Mouse (Mus musculus): ENCODE data around the gene Ackr3.

Ackr3 gene

GRCm38 (mm10) chr1:90205223-90205622, 1.4 kb downstream of the Ackr3 start:
- peak; percentile 29 for DNase-seq (ENCODE audit: low spot score)

- DNase-seq (ENCODE audit: low spot score): no peak
These were observed 2.9 kb downstream of the Ackr3 start for GRCm38 (mm10) chr1:90206684-90207083.

- DNase-seq (ENCODE audit: low spot score): no peak
These were observed 3.5 kb downstream of the Ackr3 start for GRCm38 (mm10) chr1:90207279-90207678.

- no peak for DNase-seq (ENCODE audit: low spot score)
These were observed 4.1 kb downstream of the Ackr3 start for GRCm38 (mm10) chr1:90207739-90208502.

- no peak for DNase-seq (ENCODE audit: low spot score)
These were observed 4.7 kb downstream of the Ackr3 start for GRCm38 (mm10) chr1:90208503-90208860.

- DNase-seq (ENCODE audit: low spot score): no peak
These were observed 5.3 kb downstream of the Ackr3 start for GRCm38 (mm10) chr1:90209069-90209468.

- no peak for DNase-seq (ENCODE audit: low spot score)
These were observed 6.0 kb downstream of the Ackr3 start for GRCm38 (mm10) chr1:90209741-90210140.

- DNase-seq (ENCODE audit: low spot score): no peak
These were observed 6.6 kb downstream of the Ackr3 start for GRCm38 (mm10) chr1:90210346-90210745.

- DNase-seq (ENCODE audit: low spot score): no peak
These were observed 7.0 kb downstream of the Ackr3 start for GRCm38 (mm10) chr1:90210761-90211160.

GRCm38 (mm10) chr1:90212376-90212775, 8.6 kb downstream of the Ackr3 start:
- DNase-seq (ENCODE audit: low spot score): no peak

GRCm38 (mm10) chr1:90212901-90213300, 9.1 kb downstream of the Ackr3 start:
- DNase-seq (ENCODE audit: low spot score): no peak

GRCm38 (mm10) chr1:90214021-90214420, 10.2 kb downstream of the Ackr3 start:
- DNase-seq (ENCODE audit: low spot score): no peak

GRCm38 (mm10) chr1:90214926-90215325, 11.1 kb downstream of the Ackr3 start:
- no peak for DNase-seq (ENCODE audit: low spot score)

- DNase-seq (ENCODE audit: low spot score): no peak
These were observed 12.1 kb downstream of the Ackr3 start for GRCm38 (mm10) chr1:90215881-90216280.

GRCm38 (mm10) chr1:90216395-90216794, 12.6 kb downstream of the Ackr3 start:
- no peak for DNase-seq (ENCODE audit: low spot score)

GRCm38 (mm10) chr1:90220280-90220679, 16.5 kb downstream of the Ackr3 start:
- no peak for DNase-seq (ENCODE audit: low spot score)

GRCm38 (mm10) chr1:90220844-90221243, 17.1 kb downstream of the Ackr3 start:
- DNase-seq (ENCODE audit: low spot score): no peak

- DNase-seq (ENCODE audit: low spot score): no peak
These were observed 18.1 kb downstream of the Ackr3 start for GRCm38 (mm10) chr1:90221811-90222361.

GRCm38 (mm10) chr1:90222427-90222901, 18.7 kb downstream of the Ackr3 start:
- DNase-seq (ENCODE audit: low spot score): no peak

GRCm38 (mm10) chr1:90223006-90223405, 19.2 kb downstream of the Ackr3 start:
- no peak for DNase-seq (ENCODE audit: low spot score)

- DNase-seq (ENCODE audit: low spot score): no peak
These were observed 21.9 kb downstream of the Ackr3 start for GRCm38 (mm10) chr1:90225603-90226254.

- DNase-seq (ENCODE audit: low spot score): no peak
These were observed 24.0 kb downstream of the Ackr3 start for GRCm38 (mm10) chr1:90227684-90228322.

- DNase-seq (ENCODE audit: low spot score): no peak
These were observed 24.5 kb downstream of the Ackr3 start for GRCm38 (mm10) chr1:90228323-90228697.

Measured in ovary, adult 18-20 months (tissue).